Mouse (Mus musculus) embryonic fibroblast, embryonic 13.5 days (primary cell): ENCODE data around the gene Itga2b.

ENCODE experiments used
- CTCF ChIP-seq: IDR thresholded peaks from 2 replicates; pipeline ENCODE4 v1.5.1; 2011; ENCODE audit warnings: mild to moderate bottlenecking, control low read depth, low read length, moderate library complexity, borderline replicate concordance; ENCODE audit not compliant: insufficient read depth
- POLR2A ChIP-seq: IDR thresholded peaks from 2 replicates; pipeline ENCODE4 v1.6.1; 2011; ENCODE audit warnings: low read depth, mild to moderate bottlenecking, control low read depth, low read length, moderate library complexity

GRCm38 (mm10) chr11:102460541-102460940 lies 9.4 kb downstream of the Itga2b start:
- TF ChIP-seq CTCF (no peak), POLR2A (no peak)
